Mouse (Mus musculus): Measurements from ENCODE around the gene Gbgt1. TPM values are rescaled to one million over a fixed set of nuclear protein-coding genes. Genes with fewer than 3 reads are reported as not detected.
A peak's percentile ranks its signal among the peaks of the same experiment; 100 is the strongest.

Gbgt1 gene
- polyA plus RNA-seq (2014; fragmentation: Nextera tagmentation; extraction: Ambion mirVana), result 4.7 and 5.2 TPM in 2 replicates

GRCm38 (mm10) chr2:28496671-28497070 lies at the start of gene Gbgt1:
TSS of gene Gbgt1 (plus strand) at chr2:28496891.
- Histone ChIP-seq H3K4me2 (ENCODE audit: low read length) (peak within 1 kb of the TSS; percentile 2; the same call in 1 of the 2 replicates), H3K27ac (ENCODE audit: low read depth) (peak within 1 kb of the TSS; percentile 54; the same call in 1 of the 2 replicates), H3K9me3 (ENCODE audit: control insufficient read depth, low read length) (no peaks in the 10 kb centered on the region; the same call in 1 of the 2 replicates), H3K4me3 (ENCODE audit: low read depth, low read length) (no peak within 1 kb of the TSS), H3K4me1 (replicated peaks; ENCODE audit: control insufficient read depth, insufficient read depth, low read length) (peaks cover 17% of the 10 kb centered on the region), H3K27me3 (replicated peaks; ENCODE audit: control insufficient read depth, insufficient read depth, low read length) (no peaks in the 10 kb centered on the region), H3K36me3 (ENCODE audit: control insufficient read depth, insufficient read depth, low read length) (0 out of 2 replicates have a peak, but pooled peaks cover 3% of the 10 kb centered on the region), H3K9ac (ENCODE audit: low read length) (0 out of 2 replicates have a peak within 1 kb of the TSS, but pooled peaks have one; percentile 5)
- WGBS, result 77% methylated on average over 5 of the region's 5 CpGs
- ATAC-seq (replicated peaks; ENCODE audit: low FRiP score, low TSS enrichment, low read depth) (no peak), DNase-seq (ENCODE audit: low spot score) (no peak)

- Histone ChIP-seq H3K4me2 (ENCODE audit: low read length) (peak overlapping the region; percentile 96), H3K27me3 (replicated peaks; ENCODE audit: control insufficient read depth, insufficient read depth, low read length) (no peaks in the 10 kb centered on the region), H3K27ac (ENCODE audit: low read depth) (no peak overlapping the region; the same call in 1 of the 2 replicates), H3K9ac (ENCODE audit: low read length) (peak overlapping the region; percentile 73), H3K4me1 (replicated peaks; ENCODE audit: control insufficient read depth, insufficient read depth, low read length) (peaks cover 18% of the 10 kb centered on the region; the same call in 1 of the 2 replicates), H3K4me3 (ENCODE audit: low read depth, low read length) (peak overlapping the region; percentile 65), H3K9me3 (ENCODE audit: control insufficient read depth, low read length) (no peaks in the 10 kb centered on the region), H3K36me3 (ENCODE audit: control insufficient read depth, insufficient read depth, low read length) (peaks cover 6% of the 10 kb centered on the region; the same call in 1 of the 2 replicates)
- DNase-seq (ENCODE audit: low spot score) (no peak), ATAC-seq (replicated peaks; ENCODE audit: low FRiP score, low TSS enrichment, low read depth) (peak; percentile 52)
- 4% methylated on average over 11 of the region's 11 CpGs for WGBS
These were observed 49.4 kb upstream of the Gbgt1 start for GRCm38 (mm10) chr2:28447315-28447670.

- H3K27me3 ChIP-seq (replicated peaks; ENCODE audit: control insufficient read depth, insufficient read depth, low read length), result no peaks in the 10 kb centered on the region
- 91% methylated on average over 11 of the region's 11 CpGs for WGBS
- no peak overlapping the region for H3K4me3 ChIP-seq (ENCODE audit: low read depth, low read length)
- H3K9ac ChIP-seq (ENCODE audit: low read length), result no peak overlapping the region
- H3K27ac ChIP-seq (ENCODE audit: low read depth), result no peak overlapping the region
- no peaks in the 10 kb centered on the region for H3K9me3 ChIP-seq (ENCODE audit: control insufficient read depth, low read length)
- H3K36me3 ChIP-seq (ENCODE audit: control insufficient read depth, insufficient read depth, low read length), result peaks cover 6% of the 10 kb centered on the region; the same call in 1 of the 2 replicates
- H3K4me1 ChIP-seq (replicated peaks; ENCODE audit: control insufficient read depth, insufficient read depth, low read length), result peaks cover 11% of the 10 kb centered on the region; the same call in 1 of the 2 replicates
- no peak for DNase-seq (ENCODE audit: low spot score)
- no peak for ATAC-seq (replicated peaks; ENCODE audit: low FRiP score, low TSS enrichment, low read depth)
- no peak overlapping the region for H3K4me2 ChIP-seq (ENCODE audit: low read length)
These were observed 45.0 kb upstream of the Gbgt1 start for GRCm38 (mm10) chr2:28451663-28452062.

- ATAC-seq (replicated peaks; ENCODE audit: low FRiP score, low TSS enrichment, low read depth) (no peak), DNase-seq (ENCODE audit: low spot score) (no peak)
- Histone ChIP-seq H3K9ac (ENCODE audit: low read length) (no peak overlapping the region), H3K4me1 (replicated peaks; ENCODE audit: control insufficient read depth, insufficient read depth, low read length) (no peaks in the 10 kb centered on the region), H3K27me3 (replicated peaks; ENCODE audit: control insufficient read depth, insufficient read depth, low read length) (no peaks in the 10 kb centered on the region), H3K4me3 (ENCODE audit: low read depth, low read length) (no peak overlapping the region), H3K4me2 (ENCODE audit: low read length) (no peak overlapping the region), H3K36me3 (ENCODE audit: control insufficient read depth, insufficient read depth, low read length) (peaks cover 6% of the 10 kb centered on the region; the same call in 1 of the 2 replicates), H3K27ac (ENCODE audit: low read depth) (no peak overlapping the region), H3K9me3 (ENCODE audit: control insufficient read depth, low read length) (no peaks in the 10 kb centered on the region)
- WGBS, result 78% methylated on average over 6 of the region's 6 CpGs
These were observed 43.2 kb upstream of the Gbgt1 start for GRCm38 (mm10) chr2:28453539-28453938.

- no peak overlapping the region for H3K4me2 ChIP-seq (ENCODE audit: low read length)
- WGBS, result 74% methylated on average over 1 of the region's 1 CpGs
- peaks cover 6% of the 10 kb centered on the region; the same call in 1 of the 2 replicates for H3K36me3 ChIP-seq (ENCODE audit: control insufficient read depth, insufficient read depth, low read length)
These were observed 40.1 kb upstream of the Gbgt1 start for GRCm38 (mm10) chr2:28456616-28457015.

GRCm38 (mm10) chr2:28463919-28464318 lies 32.8 kb upstream of the Gbgt1 start:
- Histone ChIP-seq H3K27me3 (replicated peaks; ENCODE audit: control insufficient read depth, insufficient read depth, low read length) (no peaks in the 10 kb centered on the region), H3K36me3 (ENCODE audit: control insufficient read depth, insufficient read depth, low read length) (peaks cover under 1% of the 10 kb centered on the region), H3K4me2 (ENCODE audit: low read length) (no peak overlapping the region), H3K27ac (ENCODE audit: low read depth) (no peak overlapping the region), H3K4me3 (ENCODE audit: low read depth, low read length) (no peak overlapping the region), H3K4me1 (replicated peaks; ENCODE audit: control insufficient read depth, insufficient read depth, low read length) (peaks cover 7% of the 10 kb centered on the region), H3K9ac (ENCODE audit: low read length) (no peak overlapping the region), H3K9me3 (ENCODE audit: control insufficient read depth, low read length) (no peaks in the 10 kb centered on the region)
- DNase-seq (ENCODE audit: low spot score), result peak; percentile 72
- 52% methylated on average over 3 of the region's 3 CpGs for WGBS
- ATAC-seq (replicated peaks; ENCODE audit: low FRiP score, low TSS enrichment, low read depth), result no peak

More at GRCm38 (mm10) chr2:28456616-28457015, 40.1 kb upstream of the Gbgt1 start:
- Histone ChIP-seq H3K4me3 (ENCODE audit: low read depth, low read length) (no peak overlapping the region), H3K9ac (ENCODE audit: low read length) (no peak overlapping the region), H3K27ac (ENCODE audit: low read depth) (no peak overlapping the region), H3K27me3 (replicated peaks; ENCODE audit: control insufficient read depth, insufficient read depth, low read length) (no peaks in the 10 kb centered on the region), H3K4me1 (replicated peaks; ENCODE audit: control insufficient read depth, insufficient read depth, low read length) (no peaks in the 10 kb centered on the region), H3K9me3 (ENCODE audit: control insufficient read depth, low read length) (no peaks in the 10 kb centered on the region)
- ATAC-seq (replicated peaks; ENCODE audit: low FRiP score, low TSS enrichment, low read depth) (no peak), DNase-seq (ENCODE audit: low spot score) (no peak)

GRCm38 (mm10) chr2:28464919-28465318 lies 31.8 kb upstream of the Gbgt1 start:
- H3K4me1 ChIP-seq (replicated peaks; ENCODE audit: control insufficient read depth, insufficient read depth, low read length), result peaks cover 8% of the 10 kb centered on the region
- H3K9me3 ChIP-seq (ENCODE audit: control insufficient read depth, low read length), result 0 out of 2 replicates have a peak, but pooled peaks cover 4% of the 10 kb centered on the region
- no peak overlapping the region for H3K27ac ChIP-seq (ENCODE audit: low read depth)
- H3K36me3 ChIP-seq (ENCODE audit: control insufficient read depth, insufficient read depth, low read length), result peaks cover 11% of the 10 kb centered on the region
- 79% methylated on average over 9 of the region's 9 CpGs for WGBS
- DNase-seq (ENCODE audit: low spot score) (no peak), ATAC-seq (replicated peaks; ENCODE audit: low FRiP score, low TSS enrichment, low read depth) (no peak)
- no peaks in the 10 kb centered on the region for H3K27me3 ChIP-seq (replicated peaks; ENCODE audit: control insufficient read depth, insufficient read depth, low read length)
- H3K4me2 ChIP-seq (ENCODE audit: low read length), result no peak overlapping the region
- no peak overlapping the region for H3K4me3 ChIP-seq (ENCODE audit: low read depth, low read length)
- no peak overlapping the region for H3K9ac ChIP-seq (ENCODE audit: low read length)

GRCm38 (mm10) chr2:28465836-28466518 lies 30.7 kb upstream of the Gbgt1 start, which contains the start of gene 1700007K13Rik:
TSS of gene 1700007K13Rik (minus strand) at chr2:28466332.
- H3K4me1 ChIP-seq (replicated peaks; ENCODE audit: control insufficient read depth, insufficient read depth, low read length), result peaks cover 8% of the 10 kb centered on the region
- peak; percentile 82 for DNase-seq (ENCODE audit: low spot score)
- H3K27ac ChIP-seq (ENCODE audit: low read depth), result no peak within 1 kb of the TSS
- H3K27me3 ChIP-seq (replicated peaks; ENCODE audit: control insufficient read depth, insufficient read depth, low read length), result no peaks in the 10 kb centered on the region
- WGBS, result 4% methylated on average over 25 of the region's 25 CpGs
- peak within 1 kb of the TSS; percentile 33 for H3K4me2 ChIP-seq (ENCODE audit: low read length)
- H3K4me3 ChIP-seq (ENCODE audit: low read depth, low read length), result 0 out of 2 replicates have a peak within 1 kb of the TSS, but pooled peaks have one; percentile 0
- H3K36me3 ChIP-seq (ENCODE audit: control insufficient read depth, insufficient read depth, low read length), result peaks cover 21% of the 10 kb centered on the region
- no peak within 1 kb of the TSS for H3K9ac ChIP-seq (ENCODE audit: low read length)
- 0 out of 2 replicates have a peak, but pooled peaks cover 4% of the 10 kb centered on the region for H3K9me3 ChIP-seq (ENCODE audit: control insufficient read depth, low read length)
- ATAC-seq (replicated peaks; ENCODE audit: low FRiP score, low TSS enrichment, low read depth), result no peak; the same call in 1 of the 2 replicates
